Mouse (Mus musculus) erythroblast, embryonic 14.5 days (primary cell): Measurements from ENCODE around the gene Mtf1.

Experiments
- GATA1 ChIP-seq: IDR thresholded peaks from 2 replicates; pipeline ENCODE4 v1.6.1; 2012; ENCODE audit warnings: low read length, inconsistent platforms, mixed read lengths
- TAL1 ChIP-seq: IDR thresholded peaks from 3 replicates; pipeline ENCODE4 v1.6.1; 2012; ENCODE audit warnings: low read length, inconsistent platforms, mixed read lengths

GRCm38 (mm10) chr4:124829671-124830070 is 27.8 kb downstream of the Mtf1 start:
- TF ChIP-seq GATA1 (no peak), TAL1 (no peak)
